ENCODE assay signal across 16 mouse cellular contexts in genomic region chr3:62715311-62715971, GRCm38 (mm10).
"Had no signal": no experiment of that assay in that cellular context is flagged by ENCODE, and none has a peak within 500 bp of the region (broad histone marks: within the 10 kb centered on the region; RNA-seq: fewer than 3 reads in every experiment).

No protein-coding gene starts in this region.

- ATAC-seq: intestine, embryonic 15.5 days had no signal

- H3K27ac ChIP-seq: intestine, embryonic 15.5 days; layer of hippocampus, adult 2 months; limb, embryonic 13.5 days; liver, embryonic 14.5 days; neural tube, embryonic 13.5 days; stomach, embryonic 15.5 days had no signal

- H3K4me3 ChIP-seq: intestine, embryonic 15.5 days; layer of hippocampus, adult 2 months; limb, embryonic 13.5 days; neural tube, embryonic 13.5 days; stomach, embryonic 15.5 days had no signal

- H3K4me2 ChIP-seq: intestine, embryonic 15.5 days; limb, embryonic 13.5 days; neural tube, embryonic 13.5 days; stomach, embryonic 15.5 days had no signal

- H3K4me1 ChIP-seq: intestine, embryonic 15.5 days; limb, embryonic 13.5 days; neural tube, embryonic 13.5 days; stomach, embryonic 15.5 days had no signal

- H3K9ac ChIP-seq: intestine, embryonic 15.5 days; limb, embryonic 13.5 days; liver, embryonic 14.5 days; neural tube, embryonic 13.5 days; stomach, embryonic 15.5 days had no signal

- H3K27me3 ChIP-seq: intestine, embryonic 15.5 days; limb, embryonic 13.5 days; neural tube, embryonic 13.5 days; stomach, embryonic 15.5 days had no signal

- H3K9me3 ChIP-seq: intestine, embryonic 15.5 days; limb, embryonic 13.5 days; neural tube, embryonic 13.5 days; stomach, embryonic 15.5 days had no signal

- DNase-seq: kidney, adult 18-20 months; kidney, postnatal 10 days; kidney, postnatal 4 days; left cerebral cortex, postnatal 4 days; lung, adult 18-20 months; lung, postnatal 36 days; retina, postnatal 1 day; right cerebral cortex, postnatal 4 days; spleen, adult 18-20 months; thymus, postnatal 36 days had no signal

- H3K36me3 ChIP-seq: intestine, embryonic 15.5 days; limb, embryonic 13.5 days; neural tube, embryonic 13.5 days; stomach, embryonic 15.5 days had no signal
